Mouse (Mus musculus): ENCODE results near the gene Fnd3c2. TPM values are rescaled to one million over a fixed set of nuclear protein-coding genes. Genes with fewer than 3 reads are reported as not detected.
A peak's percentile ranks its signal among the peaks of the same experiment; 100 is the strongest.

Gene Fnd3c2
- polyA plus RNA-seq, 1 experiment from 2014 or later = not detected

- WGBS = 50% methylated on average over 5 of the region's 5 CpGs
- no peak overlapping the region for H3K4me3 ChIP-seq (ENCODE audit: low read depth, low read length)
- DNase-seq (ENCODE audit: low spot score) (no peak), ATAC-seq (ENCODE audit: low FRiP score) (no peak)
- no peaks in the 10 kb centered on the region for H3K27me3 ChIP-seq (ENCODE audit: control insufficient read depth, insufficient read depth, low read length)
- peak overlapping the region; percentile 54; the same call in 1 of the 2 replicates for H3K4me2 ChIP-seq (replicated peaks; ENCODE audit: low read depth, low read length)
- H3K27ac ChIP-seq (ENCODE audit: low read depth, low read length) = no peak overlapping the region
- H3K9ac ChIP-seq (ENCODE audit: low read depth, low read length) = no peak overlapping the region
- H3K36me3 ChIP-seq (ENCODE audit: control insufficient read depth, insufficient read depth, low read length) = no peaks in the 10 kb centered on the region
- H3K4me1 ChIP-seq (replicated peaks; ENCODE audit: control insufficient read depth, insufficient read depth, low read length) = no peaks in the 10 kb centered on the region
- H3K9me3 ChIP-seq (ENCODE audit: control insufficient read depth, low read length) = no peaks in the 10 kb centered on the region
These were observed 65.8 kb downstream of the Fnd3c2 start for GRCm38 (mm10) chrX:106189356-106189755.

- H3K27me3 ChIP-seq (ENCODE audit: control insufficient read depth, insufficient read depth, low read length) = no peaks in the 10 kb centered on the region
- peak overlapping the region; percentile 54 for H3K4me2 ChIP-seq (replicated peaks; ENCODE audit: low read depth, low read length)
- H3K4me1 ChIP-seq (replicated peaks; ENCODE audit: control insufficient read depth, insufficient read depth, low read length) = no peaks in the 10 kb centered on the region
- H3K36me3 ChIP-seq (ENCODE audit: control insufficient read depth, insufficient read depth, low read length) = no peaks in the 10 kb centered on the region
- no peak for DNase-seq (ENCODE audit: low spot score)
- ATAC-seq (ENCODE audit: low FRiP score) = no peak
- H3K9me3 ChIP-seq (ENCODE audit: control insufficient read depth, low read length) = no peaks in the 10 kb centered on the region
- H3K4me3 ChIP-seq (ENCODE audit: low read depth, low read length) = peak overlapping the region; percentile 54
- H3K9ac ChIP-seq (ENCODE audit: low read depth, low read length) = peak overlapping the region; percentile 57
- 20% methylated on average over 12 of the region's 12 CpGs for WGBS
- no peak overlapping the region for H3K27ac ChIP-seq (ENCODE audit: low read depth, low read length)
These were observed 67.4 kb downstream of the Fnd3c2 start for GRCm38 (mm10) chrX:106187737-106188136.

- Histone ChIP-seq H3K4me3 (ENCODE audit: low read depth, low read length) (peak within 1 kb of the TSS; percentile 54), H3K4me1 (replicated peaks; ENCODE audit: control insufficient read depth, insufficient read depth, low read length) (no peaks in the 10 kb centered on the region), H3K9me3 (ENCODE audit: control insufficient read depth, low read length) (no peaks in the 10 kb centered on the region), H3K36me3 (ENCODE audit: control insufficient read depth, insufficient read depth, low read length) (no peaks in the 10 kb centered on the region), H3K4me2 (replicated peaks; ENCODE audit: low read depth, low read length) (peak within 1 kb of the TSS; percentile 54), H3K9ac (ENCODE audit: low read depth, low read length) (peak within 1 kb of the TSS; percentile 57), H3K27ac (ENCODE audit: low read depth, low read length) (peak within 1 kb of the TSS; percentile 74), H3K27me3 (ENCODE audit: control insufficient read depth, insufficient read depth, low read length) (no peaks in the 10 kb centered on the region)
- DNase-seq (ENCODE audit: low spot score) = peak; percentile 89
- peak; percentile 98 for ATAC-seq (ENCODE audit: low FRiP score)
- 14% methylated on average over 48 of the region's 55 CpGs for WGBS
These were observed 68.2 kb downstream of the Fnd3c2 start, which contains the start of gene Pgk1 for GRCm38 (mm10) chrX:106186713-106187649. Pgk1 (plus strand) TSS chrX:106187100.

- Histone ChIP-seq H3K4me1 (replicated peaks; ENCODE audit: control insufficient read depth, insufficient read depth, low read length) (no peaks in the 10 kb centered on the region), H3K9me3 (ENCODE audit: control insufficient read depth, low read length) (no peaks in the 10 kb centered on the region), H3K4me2 (replicated peaks; ENCODE audit: low read depth, low read length) (no peak overlapping the region), H3K27ac (ENCODE audit: low read depth, low read length) (peak overlapping the region; percentile 74), H3K4me3 (ENCODE audit: low read depth, low read length) (no peak overlapping the region), H3K36me3 (ENCODE audit: control insufficient read depth, insufficient read depth, low read length) (no peaks in the 10 kb centered on the region), H3K27me3 (ENCODE audit: control insufficient read depth, insufficient read depth, low read length) (no peaks in the 10 kb centered on the region), H3K9ac (ENCODE audit: low read depth, low read length) (no peak overlapping the region)
- 24% methylated on average over 5 of the region's 5 CpGs for WGBS
- DNase-seq (ENCODE audit: low spot score) (peak; percentile 44), ATAC-seq (ENCODE audit: low FRiP score) (no peak; the same call in 1 of the 2 replicates)
These were observed 69.5 kb downstream of the Fnd3c2 start for GRCm38 (mm10) chrX:106185706-106186105.

Other genes with a start within 250 kb of the Fnd3c2 start
- gene Magt1, start 243.5 kb downstream of the Fnd3c2 start, polyA plus RNA-seq (2014; fragmentation: Nextera tagmentation; extraction: Ambion mirVana) = 47.1 and 55.7 TPM in 2 replicates
- 291 and 309 TPM in 2 replicates for gene Cox7b, start 239.7 kb downstream of the Fnd3c2 start, polyA plus RNA-seq (2014; fragmentation: Nextera tagmentation; extraction: Ambion mirVana)
- gene Atp7a, start 228.1 kb downstream of the Fnd3c2 start, polyA plus RNA-seq (2014; fragmentation: Nextera tagmentation; extraction: Ambion mirVana) = 25.3 and 28.0 TPM in 2 replicates
- gene Tlr13, start 112.2 kb downstream of the Fnd3c2 start, polyA plus RNA-seq (2014; fragmentation: Nextera tagmentation; extraction: Ambion mirVana) = 0.35 and 0.51 TPM in 2 replicates
- 413 and 443 TPM in 2 replicates for gene Pgk1, start 68.3 kb downstream of the Fnd3c2 start, polyA plus RNA-seq (2014; fragmentation: Nextera tagmentation; extraction: Ambion mirVana)
- 13.9 and 18.6 TPM in 2 replicates for gene Taf9b, start 34.2 kb downstream of the Fnd3c2 start, polyA plus RNA-seq (2014; fragmentation: Nextera tagmentation; extraction: Ambion mirVana)
- 24.1 and 29.5 TPM in 2 replicates for gene Fndc3c1, start 230.0 kb upstream of the Fnd3c2 start, polyA plus RNA-seq (2014; fragmentation: Nextera tagmentation; extraction: Ambion mirVana)